Mouse (Mus musculus) embryonic fibroblast, embryonic 13.5 days (primary cell): Measurements from ENCODE around the gene Ablim1.

ENCODE experiments used
- CTCF ChIP-seq: IDR thresholded peaks from 2 replicates; pipeline ENCODE4 v1.5.1; 2011; ENCODE audit warnings: mild to moderate bottlenecking, control low read depth, low read length, moderate library complexity, borderline replicate concordance; ENCODE audit not compliant: insufficient read depth
- POLR2A ChIP-seq: IDR thresholded peaks from 2 replicates; pipeline ENCODE4 v1.6.1; 2011; ENCODE audit warnings: low read depth, mild to moderate bottlenecking, control low read depth, low read length, moderate library complexity

GRCm38 (mm10) chr19:57212406-57212805 lies 102.3 kb downstream of the Ablim1 start:
- no peak for TF ChIP-seq CTCF
- TF ChIP-seq POLR2A, result no peak
